24 mouse cellular contexts compared by ENCODE assay signal in the genomic region with DNA sequence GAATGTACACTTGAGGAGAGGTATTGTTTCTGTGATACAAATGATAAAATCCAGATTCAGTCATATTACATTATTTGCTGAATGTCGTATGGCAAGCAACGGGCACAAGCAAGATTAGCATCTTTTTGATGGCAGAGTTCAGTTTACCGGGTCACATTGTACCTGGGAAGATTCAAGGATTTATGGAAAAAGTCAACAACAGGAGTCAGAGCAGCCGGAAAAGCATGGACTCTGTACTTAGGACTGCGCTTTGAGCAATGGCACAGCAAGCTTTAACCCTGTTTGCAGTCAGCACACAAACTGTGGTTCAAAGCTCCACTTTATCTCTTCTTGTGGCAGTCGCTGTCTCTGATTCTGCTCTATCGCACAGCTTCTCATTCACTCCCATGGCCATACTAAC. TPM values are rescaled to one million over a fixed set of nuclear protein-coding genes. Genes with fewer than 3 reads are reported as not detected.
DNase-seq lines count a peak whose midpoint lies in the region; ATAC-seq and TF ChIP-seq lines count a peak whose summit lies in the region.
"Had no signal": no experiment of that assay in that cellular context is flagged by ENCODE, and none has a peak within 500 bp of the region (broad histone marks: within the 10 kb centered on the region; RNA-seq: fewer than 3 reads in every experiment).

No protein-coding gene starts in this region.

- WGBS in stomach, embryonic 15.5 days = 74% methylated on average over 7 of the region's 7 CpGs
- 68% methylated on average over 7 of the region's 7 CpGs for WGBS in stomach, postnatal 0 days
- 68% methylated on average over 7 of the region's 7 CpGs for WGBS in liver, embryonic 13.5 days (ENCODE audit: insufficient replicate concordance)
- 59% methylated on average over 7 of the region's 7 CpGs for WGBS in liver, postnatal 0 days (ENCODE audit: insufficient replicate concordance)

- DNase-seq in stomach, postnatal 0 days (ENCODE audit: low spot score) = no peak
- DNase-seq in liver, embryonic 13.5 days = no peak
- no peak for DNase-seq in liver, postnatal 0 days
- no peak for DNase-seq in kidney, adult 18-20 months
- no peak for DNase-seq in heart, postnatal 25 days (ENCODE audit: low spot score)
- DNase-seq: adrenal gland, adult 8-10 months; adrenal gland, postnatal 36 days; cerebellum, adult 11 months; cerebellum, adult 8-10 months; cerebellum, postnatal 25 days; gastrocnemius, postnatal 36 days; heart, adult 11 months; heart, postnatal 4 days had no signal

- TF ChIP-seq EP300 in stomach, postnatal 0 days (optimal IDR thresholded peaks at IDR 0.05) = no peak
- TF ChIP-seq EP300 in liver, postnatal 0 days (IDR thresholded peaks at IDR 0.05; ENCODE audit: low read depth) = peak; percentile 31; the same call in 1 of the 2 replicates

- ATAC-seq in stomach, embryonic 15.5 days (ENCODE audit: insufficient read depth, low FRiP score, low read depth) = peak; percentile 29; the same call in 1 of the 2 replicates
- ATAC-seq in stomach, postnatal 0 days (ENCODE audit: low FRiP score, low TSS enrichment) = no peak
- peak; percentile 55 for ATAC-seq in liver, embryonic 13.5 days (ENCODE audit: low read depth)
- peak; percentile 70 for ATAC-seq in liver, postnatal 0 days
- ATAC-seq: forebrain, embryonic 15.5 days had no signal

- no peak overlapping the region for H3K4me2 ChIP-seq in stomach, embryonic 15.5 days
- H3K4me2 ChIP-seq in stomach, postnatal 0 days (replicated peaks; ENCODE audit: low read depth) = no peak overlapping the region
- no peak overlapping the region for H3K4me2 ChIP-seq in liver, embryonic 13.5 days
- 0 out of 2 replicates have a peak overlapping the region, but pooled peaks have one; percentile 2 for H3K4me2 ChIP-seq in liver, postnatal 0 days (ENCODE audit: low read depth, low read length)
- H3K4me2 ChIP-seq: embryonic facial prominence, embryonic 12.5 days; forebrain, embryonic 15.5 days; heart, embryonic 13.5 days; hindbrain, embryonic 12.5 days had no signal

- no peak overlapping the region for H3K27ac ChIP-seq in stomach, embryonic 15.5 days
- H3K27ac ChIP-seq in stomach, postnatal 0 days (replicated peaks) = no peak overlapping the region
- peak overlapping the region; percentile 71 for H3K27ac ChIP-seq in liver, embryonic 13.5 days
- H3K27ac ChIP-seq in liver, postnatal 0 days (ENCODE audit: low read depth) = peak overlapping the region; percentile 60
- H3K27ac ChIP-seq: embryonic facial prominence, embryonic 12.5 days; forebrain, embryonic 15.5 days; heart, embryonic 13.5 days; hindbrain, embryonic 12.5 days had no signal

- no peak overlapping the region for H3K4me3 ChIP-seq in stomach, embryonic 15.5 days (replicated peaks)
- H3K4me3 ChIP-seq in stomach, postnatal 0 days (ENCODE audit: low read depth, low read length) = no peak overlapping the region
- H3K4me3 ChIP-seq in liver, embryonic 13.5 days (replicated peaks) = no peak overlapping the region
- no peak overlapping the region for H3K4me3 ChIP-seq in liver, postnatal 0 days (ENCODE audit: low read depth, low read length)
- H3K4me3 ChIP-seq: embryonic facial prominence, embryonic 12.5 days; forebrain, embryonic 15.5 days; heart, embryonic 13.5 days; hindbrain, embryonic 12.5 days had no signal

- no peak for TF ChIP-seq CTCF in stomach, postnatal 0 days (IDR thresholded peaks at IDR 0.05; ENCODE audit: low read depth)
- no peak for TF ChIP-seq CTCF in liver, postnatal 0 days (IDR thresholded peaks at IDR 0.05; ENCODE audit: low read depth)

- H3K27me3 ChIP-seq in stomach, embryonic 15.5 days (replicated peaks) = no peaks in the 10 kb centered on the region
- H3K27me3 ChIP-seq in stomach, postnatal 0 days (ENCODE audit: control insufficient read depth, insufficient read depth, low read length) = no peaks in the 10 kb centered on the region
- no peaks in the 10 kb centered on the region for H3K27me3 ChIP-seq in liver, embryonic 13.5 days
- no peaks in the 10 kb centered on the region for H3K27me3 ChIP-seq in liver, postnatal 0 days (ENCODE audit: insufficient read depth, low read length)
- H3K27me3 ChIP-seq: embryonic facial prominence, embryonic 12.5 days; forebrain, embryonic 15.5 days; heart, embryonic 13.5 days; hindbrain, embryonic 12.5 days had no signal

- no peaks in the 10 kb centered on the region for H3K9me3 ChIP-seq in stomach, embryonic 15.5 days
- H3K9me3 ChIP-seq in stomach, postnatal 0 days (ENCODE audit: control insufficient read depth, low read length) = no peaks in the 10 kb centered on the region
- no peaks in the 10 kb centered on the region for H3K9me3 ChIP-seq in liver, embryonic 13.5 days (replicated peaks)
- H3K9me3 ChIP-seq in liver, postnatal 0 days (ENCODE audit: low read length) = no peaks in the 10 kb centered on the region
- H3K9me3 ChIP-seq: embryonic facial prominence, embryonic 12.5 days; forebrain, embryonic 15.5 days; heart, embryonic 13.5 days; hindbrain, embryonic 12.5 days had no signal

- intact Hi-C loops in heart, postnatal 25 days (cut with DNase I) = no loop called here

- H3K9ac ChIP-seq in stomach, embryonic 15.5 days = no peak overlapping the region
- H3K9ac ChIP-seq in stomach, postnatal 0 days (ENCODE audit: low read length) = no peak overlapping the region
- no peak overlapping the region for H3K9ac ChIP-seq in liver, embryonic 13.5 days
- H3K9ac ChIP-seq in liver, postnatal 0 days (replicated peaks) = no peak overlapping the region
- H3K9ac ChIP-seq: embryonic facial prominence, embryonic 12.5 days; forebrain, embryonic 15.5 days; heart, embryonic 13.5 days; hindbrain, embryonic 12.5 days had no signal

- no peaks in the 10 kb centered on the region for H3K4me1 ChIP-seq in stomach, embryonic 15.5 days
- H3K4me1 ChIP-seq in stomach, postnatal 0 days (replicated peaks; ENCODE audit: control insufficient read depth, insufficient read depth) = no peaks in the 10 kb centered on the region
- H3K4me1 ChIP-seq in liver, embryonic 13.5 days (replicated peaks) = peaks cover 10% of the 10 kb centered on the region; the same call in 1 of the 2 replicates
- peaks cover 15% of the 10 kb centered on the region for H3K4me1 ChIP-seq in liver, postnatal 0 days (ENCODE audit: insufficient read depth)
- H3K4me1 ChIP-seq: embryonic facial prominence, embryonic 12.5 days; forebrain, embryonic 15.5 days; heart, embryonic 13.5 days; hindbrain, embryonic 12.5 days had no signal

- no peaks in the 10 kb centered on the region for H3K36me3 ChIP-seq in stomach, embryonic 15.5 days
- no peaks in the 10 kb centered on the region for H3K36me3 ChIP-seq in stomach, postnatal 0 days (ENCODE audit: control insufficient read depth, insufficient read depth, low read length)
- no peaks in the 10 kb centered on the region for H3K36me3 ChIP-seq in liver, embryonic 13.5 days
- H3K36me3 ChIP-seq in liver, postnatal 0 days (replicated peaks; ENCODE audit: insufficient read depth, low read length) = no peaks in the 10 kb centered on the region
- H3K36me3 ChIP-seq: embryonic facial prominence, embryonic 12.5 days; forebrain, embryonic 15.5 days; heart, embryonic 13.5 days; hindbrain, embryonic 12.5 days had no signal

RNA-seq across cellular contexts. Expression of gene Afp, which starts 4.9 kb away (rescaled TPM):
- 254 and 621 TPM in 2 replicates for polyA plus RNA-seq in stomach, embryonic 15.5 days (2015; fragmentation: Nextera tagmentation; extraction: Ambion mirVana)
- polyA plus RNA-seq in stomach, postnatal 0 days (2015; fragmentation: Nextera tagmentation; extraction: Ambion mirVana) = 25.1 and 56.2 TPM in 2 replicates
- polyA plus RNA-seq in liver, embryonic 13.5 days (2015; fragmentation: Nextera tagmentation; extraction: Ambion mirVana) = 6,379 and 7,757 TPM in 2 replicates
- polyA plus RNA-seq in liver, postnatal 0 days (2015; fragmentation: Nextera tagmentation; extraction: Ambion mirVana) = 11,303 and 11,922 TPM in 2 replicates
- total RNA-seq in heart, postnatal 25 days (2021) = not detected
- total RNA-seq: adrenal gland, adult 8-10 months; adrenal gland, postnatal 36 days; gastrocnemius, adult 8-10 months; gastrocnemius, postnatal 36 days had no signal
- polyA plus RNA-seq: forebrain, embryonic 15.5 days had no signal

RNA-seq across cellular contexts. Expression of gene Alb, which starts 24.9 kb away (rescaled TPM):
- 83.4 and 276 TPM in 2 replicates for polyA plus RNA-seq in stomach, embryonic 15.5 days (2015; fragmentation: Nextera tagmentation; extraction: Ambion mirVana)
- 23.6 and 39.8 TPM in 2 replicates for polyA plus RNA-seq in stomach, postnatal 0 days (2015; fragmentation: Nextera tagmentation; extraction: Ambion mirVana)
- polyA plus RNA-seq in liver, embryonic 13.5 days (2015; fragmentation: Nextera tagmentation; extraction: Ambion mirVana) = 1,711 and 2,009 TPM in 2 replicates
- polyA plus RNA-seq in liver, postnatal 0 days (2015; fragmentation: Nextera tagmentation; extraction: Ambion mirVana) = 15,780 and 16,843 TPM in 2 replicates
- total RNA-seq in heart, postnatal 25 days (2021) = not detected
- total RNA-seq: ES-E14 had no signal
- polyA plus RNA-seq: forebrain, embryonic 11.5 days; forebrain, embryonic 15.5 days; hindbrain, embryonic 12.5 days had no signal

RNA-seq across cellular contexts. Expression of gene Afm, which starts 33.1 kb away (rescaled TPM):
- 6.4 and 8.8 TPM in 2 replicates for polyA plus RNA-seq in stomach, embryonic 15.5 days (2015; fragmentation: Nextera tagmentation; extraction: Ambion mirVana)
- 2.2 and 2.3 TPM in 2 replicates for polyA plus RNA-seq in stomach, postnatal 0 days (2015; fragmentation: Nextera tagmentation; extraction: Ambion mirVana)
- polyA plus RNA-seq in liver, embryonic 13.5 days (2015; fragmentation: Nextera tagmentation; extraction: Ambion mirVana) = 9.5 and 11.1 TPM in 2 replicates
- 54.6 and 56.0 TPM in 2 replicates for polyA plus RNA-seq in liver, postnatal 0 days (2015; fragmentation: Nextera tagmentation; extraction: Ambion mirVana)
- not detected for total RNA-seq in heart, postnatal 25 days (2021)
- total RNA-seq: ES-E14; gastrocnemius, postnatal 36 days; heart, postnatal 4 days had no signal
- polyA plus RNA-seq: brain, embryonic 14.5 days; cortical plate, adult 2 months; embryonic facial prominence, embryonic 12.5 days; forebrain, embryonic 11.5 days; forebrain, embryonic 15.5 days; heart, postnatal 0 days; hindbrain, embryonic 12.5 days had no signal

Comparison
In these comparisons a context has a peak if more than half of its experiments do, and no peak if none do; other contexts are left out.
1. H3K27ac ChIP-seq: peak in liver, embryonic 13.5 days (single experiment) and liver, postnatal 0 days (single experiment); none in stomach, embryonic 15.5 days (single experiment) and stomach, postnatal 0 days (single experiment).